Mouse (Mus musculus) midbrain, embryonic 13.5 days (tissue): ENCODE measurements around the gene Cyct. TPM values are rescaled to one million over a fixed set of nuclear protein-coding genes. Genes with fewer than 3 reads are reported as not detected.

ENCODE experiments used
- ATAC-seq: fragments of 200-750 bp; cut with Nextera tagmentation; 2 replicates; pipeline ENCODE4 v1.8.0; 2017; ENCODE audit warnings: mild to moderate bottlenecking, moderate TSS enrichment, moderate library complexity
- H3K27ac ChIP-seq: fragments of 300-500 bp; sonication (generic); 2 replicates; pipeline ENCODE4 v1.5.1; 2015; ENCODE audit warnings: inconsistent platforms, mild to moderate bottlenecking, moderate library complexity
- H3K27me3 ChIP-seq: fragments of 300-500 bp; sonication (generic); 2 replicates; pipeline ENCODE4 v1.6.1; 2015; ENCODE audit warnings: mild to moderate bottlenecking, inconsistent platforms
- H3K36me3 ChIP-seq: fragments of 300-500 bp; sonication (generic); 2 replicates; pipeline ENCODE4 v1.6.1; 2015; ENCODE audit warnings: mild to moderate bottlenecking, inconsistent platforms
- H3K4me1 ChIP-seq: fragments of 300-500 bp; sonication (generic); replicated peaks from 2 replicates; pipeline ENCODE4 v1.6.1; 2015; ENCODE audit warnings: inconsistent platforms
- H3K4me2 ChIP-seq: fragments of 300-500 bp; sonication (generic); replicated peaks from 2 replicates; pipeline ENCODE4 v1.6.1; 2015; ENCODE audit warnings: moderate library complexity, mild to moderate bottlenecking, inconsistent platforms
- H3K4me3 ChIP-seq: fragments of 300-500 bp; sonication (generic); replicated peaks from 2 replicates; pipeline ENCODE4 v1.5.1; 2015; ENCODE audit warnings: mild to moderate bottlenecking, inconsistent platforms
- H3K9ac ChIP-seq: fragments of 300-500 bp; sonication (generic); replicated peaks from 2 replicates; pipeline ENCODE4 v1.6.1; 2015; ENCODE audit warnings: mild to moderate bottlenecking, inconsistent platforms
- H3K9me3 ChIP-seq: fragments of 300-500 bp; sonication (generic); 2 replicates; pipeline ENCODE4 v1.6.1; 2016; ENCODE audit warnings: mild to moderate bottlenecking, inconsistent platforms
- WGBS: fragments of 180-500 bp; shearing (Covaris S2); methylation state at CpG from one replicate; pipeline ENCODE4 v1.1.7; 2015; 5-methylcytosine and 5-hydroxymethylcytosine counted together
- polyA plus RNA-seq: library from polyadenylated mRNA; unstranded; fragments of >200 nt; fragmentation: Nextera tagmentation; extraction: Ambion mirVana; gene quantifications from 2 replicates; pipeline ENCODE4 v1.2.1, GENCODE M21; 2015

Gene Cyct
- polyA plus RNA-seq, 1 experiment from 2014 or later: not detected

- ATAC-seq: peak; percentile 93
- Histone ChIP-seq H3K27ac (peak within 1 kb of the TSS; percentile 65), H3K9me3 (no peaks in the 10 kb centered on the region), H3K36me3 (peaks cover 27% of the 10 kb centered on the region), H3K9ac (peak within 1 kb of the TSS; percentile 93), H3K4me3 (peak within 1 kb of the TSS; percentile 98), H3K4me2 (peak within 1 kb of the TSS; percentile 94), H3K4me1 (peaks cover 15% of the 10 kb centered on the region), H3K27me3 (no peaks in the 10 kb centered on the region)
- under 1% methylated on average over 61 of the region's 61 CpGs for WGBS
Measured at GRCm38 (mm10) chr2:76369821-76370655, 9.8 kb upstream of the Cyct start, which contains the start of gene Rbm45. TSS of gene Rbm45 (plus strand) at chr2:76369984.

- H3K9ac ChIP-seq: no peak overlapping the region
- peak; percentile 22; the same call in 1 of the 2 replicates for ATAC-seq
- peak overlapping the region; percentile 94; the same call in 1 of the 2 replicates for H3K4me2 ChIP-seq
- no peaks in the 10 kb centered on the region for H3K27me3 ChIP-seq
- no peak overlapping the region for H3K27ac ChIP-seq
- H3K36me3 ChIP-seq: peaks cover 20% of the 10 kb centered on the region
- no peak overlapping the region for H3K4me3 ChIP-seq
- 73% methylated on average over 13 of the region's 13 CpGs for WGBS
- H3K9me3 ChIP-seq: no peaks in the 10 kb centered on the region
- H3K4me1 ChIP-seq: peaks cover 15% of the 10 kb centered on the region
Measured at GRCm38 (mm10) chr2:76368861-76369660, 8.8 kb upstream of the Cyct start.

- no peak for ATAC-seq
- no peak overlapping the region for H3K27ac ChIP-seq
- H3K4me2 ChIP-seq: no peak overlapping the region
- no peak overlapping the region for H3K4me3 ChIP-seq
- WGBS: 19% methylated on average over 9 of the region's 9 CpGs
- no peaks in the 10 kb centered on the region for H3K27me3 ChIP-seq
- no peaks in the 10 kb centered on the region for H3K9me3 ChIP-seq
- peaks cover 4% of the 10 kb centered on the region for H3K36me3 ChIP-seq
- H3K9ac ChIP-seq: no peak overlapping the region
- H3K4me1 ChIP-seq: peaks cover 15% of the 10 kb centered on the region
Measured at GRCm38 (mm10) chr2:76367188-76367922, 7.1 kb upstream of the Cyct start.

GRCm38 (mm10) chr2:76365811-76366210, 5.6 kb upstream of the Cyct start:
- Histone ChIP-seq H3K9ac (no peak overlapping the region), H3K27ac (no peak overlapping the region), H3K36me3 (no peaks in the 10 kb centered on the region), H3K4me2 (no peak overlapping the region), H3K4me3 (no peak overlapping the region), H3K9me3 (no peaks in the 10 kb centered on the region), H3K27me3 (no peaks in the 10 kb centered on the region), H3K4me1 (peaks cover 7% of the 10 kb centered on the region)
- 76% methylated on average over 4 of the region's 4 CpGs for WGBS
- no peak for ATAC-seq

- ATAC-seq: no peak
- H3K4me2 ChIP-seq: no peak overlapping the region
- 57% methylated on average over 2 of the region's 2 CpGs for WGBS
- no peaks in the 10 kb centered on the region for H3K27me3 ChIP-seq
- H3K27ac ChIP-seq: no peak overlapping the region
- H3K4me1 ChIP-seq: no peaks in the 10 kb centered on the region
- no peak overlapping the region for H3K9ac ChIP-seq
- no peaks in the 10 kb centered on the region for H3K9me3 ChIP-seq
- H3K36me3 ChIP-seq: no peaks in the 10 kb centered on the region
- no peak overlapping the region for H3K4me3 ChIP-seq
Measured at GRCm38 (mm10) chr2:76362111-76362510, 1.9 kb upstream of the Cyct start.

GRCm38 (mm10) chr2:76347839-76348238, 12.4 kb downstream of the Cyct start:
- Histone ChIP-seq H3K36me3 (no peaks in the 10 kb centered on the region), H3K4me3 (no peak overlapping the region), H3K9ac (no peak overlapping the region), H3K9me3 (no peaks in the 10 kb centered on the region), H3K27me3 (no peaks in the 10 kb centered on the region), H3K4me1 (no peaks in the 10 kb centered on the region), H3K4me2 (no peak overlapping the region), H3K27ac (no peak overlapping the region)
- WGBS: 66% methylated on average over 6 of the region's 6 CpGs
- ATAC-seq: no peak

- no peaks in the 10 kb centered on the region for H3K36me3 ChIP-seq
- H3K27me3 ChIP-seq: peaks cover 22% of the 10 kb centered on the region
- no peak overlapping the region for H3K9ac ChIP-seq
- no peak for ATAC-seq
- peaks cover 12% of the 10 kb centered on the region for H3K4me1 ChIP-seq
- no peak overlapping the region for H3K27ac ChIP-seq
- H3K4me3 ChIP-seq: no peak overlapping the region
- no peak overlapping the region for H3K4me2 ChIP-seq
- WGBS: 91% methylated on average over 9 of the region's 9 CpGs
- H3K9me3 ChIP-seq: no peaks in the 10 kb centered on the region
Measured at GRCm38 (mm10) chr2:76342146-76342545, 18.1 kb downstream of the Cyct start.

GRCm38 (mm10) chr2:76338215-76339156, 21.8 kb downstream of the Cyct start, which contains the start of gene Pde11a:
TSS of gene Pde11a (minus strand) at chr2:76338774.
- 16% methylated on average over 39 of the region's 41 CpGs for WGBS
- peaks cover 24% of the 10 kb centered on the region for H3K27me3 ChIP-seq

GRCm38 (mm10) chr2:76334596-76334995, 25.7 kb downstream of the Cyct start:
- Histone ChIP-seq H3K4me2 (no peak overlapping the region), H3K27ac (no peak overlapping the region), H3K4me1 (peaks cover 12% of the 10 kb centered on the region), H3K9me3 (no peaks in the 10 kb centered on the region), H3K4me3 (no peak overlapping the region), H3K9ac (no peak overlapping the region), H3K27me3 (peaks cover 22% of the 10 kb centered on the region), H3K36me3 (no peaks in the 10 kb centered on the region)
- WGBS: 80% methylated on average over 5 of the region's 5 CpGs
- ATAC-seq: no peak

More at GRCm38 (mm10) chr2:76338215-76339156, 21.8 kb downstream of the Cyct start, which contains the start of gene Pde11a:
- H3K4me3 ChIP-seq: peak within 1 kb of the TSS; percentile 52
- no peak within 1 kb of the TSS for H3K27ac ChIP-seq
- H3K9me3 ChIP-seq: no peaks in the 10 kb centered on the region
- H3K4me1 ChIP-seq: peaks cover 12% of the 10 kb centered on the region
- no peaks in the 10 kb centered on the region for H3K36me3 ChIP-seq
- H3K9ac ChIP-seq: peak within 1 kb of the TSS; percentile 63
- ATAC-seq: peak; percentile 79
- peak within 1 kb of the TSS; percentile 96 for H3K4me2 ChIP-seq

GRCm38 (mm10) chr2:76332161-76332805, 28.0 kb downstream of the Cyct start:
- no peak for ATAC-seq
- Histone ChIP-seq H3K36me3 (no peaks in the 10 kb centered on the region), H3K4me2 (no peak overlapping the region), H3K4me3 (no peak overlapping the region), H3K9ac (no peak overlapping the region), H3K9me3 (no peaks in the 10 kb centered on the region), H3K4me1 (no peaks in the 10 kb centered on the region), H3K27me3 (peaks cover 3% of the 10 kb centered on the region; the same call in 1 of the 2 replicates), H3K27ac (no peak overlapping the region)
- WGBS: 78% methylated on average over 11 of the region's 11 CpGs
